Mouse (Mus musculus) right cerebral cortex, postnatal 14 days (tissue): ENCODE results near the gene Zfp1.

Source experiments
- DNase-seq: peaks from one replicate; pipeline ENCODE4 v3.0.0; 2022

Zfp1 gene

DNA sequence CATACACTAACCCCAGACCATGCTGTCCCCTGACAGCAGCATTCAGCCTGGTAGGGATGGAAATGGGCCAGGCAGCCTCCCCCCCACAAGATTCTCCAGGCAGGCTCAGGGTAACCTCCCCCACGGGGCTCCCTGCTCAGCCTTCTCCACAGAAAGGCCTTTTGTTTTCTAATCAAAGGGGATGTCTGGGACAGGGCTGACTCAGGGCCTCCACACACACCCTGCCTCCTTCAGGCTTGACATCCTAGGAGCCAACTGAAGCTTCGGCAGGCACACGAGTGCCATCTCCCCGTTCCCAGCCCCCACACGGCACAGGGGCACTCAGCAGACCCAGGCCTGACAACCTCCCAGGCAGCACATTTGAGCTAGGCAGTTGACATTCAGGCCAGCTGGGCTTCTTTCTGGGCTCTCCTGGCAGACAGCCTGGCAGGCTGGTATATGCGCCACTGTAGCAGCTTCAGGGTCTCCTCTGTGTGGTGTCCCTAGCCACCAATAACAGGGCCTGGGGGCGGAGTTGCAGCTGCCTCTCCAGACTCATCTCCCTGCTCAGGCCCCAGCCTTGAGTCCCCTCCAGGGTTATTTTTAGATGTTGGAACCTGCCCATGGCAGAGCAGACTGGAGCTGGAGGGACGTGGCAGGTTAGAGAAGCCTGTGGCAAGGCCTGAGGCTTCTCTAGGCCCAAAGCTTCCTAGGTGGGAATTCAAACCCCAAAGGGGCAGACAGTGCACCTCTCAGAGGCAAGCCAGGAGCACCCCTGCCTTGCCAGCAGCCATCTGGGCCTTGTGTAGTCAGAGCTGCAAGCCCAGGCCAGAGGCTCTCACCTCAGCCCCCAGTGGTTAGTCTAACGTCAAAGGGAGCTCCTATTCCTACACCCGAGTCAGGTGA, 73.6 kb downstream of the Zfp1 start:
- peak; percentile 71 for DNase-seq

DNA sequence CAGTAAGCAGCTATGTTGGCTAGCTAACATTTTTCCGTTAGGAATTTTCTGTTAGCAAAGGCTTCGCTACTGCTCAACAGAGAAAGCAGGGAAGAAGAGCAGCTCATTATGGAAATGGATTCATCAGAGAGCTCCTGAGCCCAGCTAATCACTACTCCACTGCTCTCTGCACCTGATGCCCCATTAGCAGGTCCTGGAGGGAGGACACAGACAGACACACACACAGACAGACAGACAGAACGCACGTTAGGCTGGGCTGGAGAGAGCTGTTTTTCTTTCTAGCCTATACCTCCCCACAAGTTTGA, 74.2 kb downstream of the Zfp1 start:
- DNase-seq = no peak

DNA sequence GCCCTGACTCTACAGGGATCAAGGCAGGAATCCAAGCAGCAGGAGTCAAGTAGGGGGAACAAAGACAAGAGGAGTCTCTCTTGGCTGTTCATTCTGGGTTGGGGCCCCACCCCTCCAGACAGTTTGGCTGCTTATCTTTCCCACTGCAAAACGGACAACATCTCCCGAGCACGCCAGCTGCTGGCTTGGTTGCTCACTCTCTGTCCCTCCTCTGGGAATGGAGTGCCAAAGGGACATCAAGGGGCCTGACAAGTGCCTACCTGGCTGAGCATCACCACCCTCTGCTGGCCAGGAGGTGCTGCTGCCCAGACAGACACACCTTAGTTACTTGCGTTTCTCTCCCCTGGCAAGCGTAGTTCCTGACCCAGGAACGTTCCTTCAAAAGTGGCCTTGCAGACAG, 74.7 kb downstream of the Zfp1 start:
- no peak for DNase-seq

DNA sequence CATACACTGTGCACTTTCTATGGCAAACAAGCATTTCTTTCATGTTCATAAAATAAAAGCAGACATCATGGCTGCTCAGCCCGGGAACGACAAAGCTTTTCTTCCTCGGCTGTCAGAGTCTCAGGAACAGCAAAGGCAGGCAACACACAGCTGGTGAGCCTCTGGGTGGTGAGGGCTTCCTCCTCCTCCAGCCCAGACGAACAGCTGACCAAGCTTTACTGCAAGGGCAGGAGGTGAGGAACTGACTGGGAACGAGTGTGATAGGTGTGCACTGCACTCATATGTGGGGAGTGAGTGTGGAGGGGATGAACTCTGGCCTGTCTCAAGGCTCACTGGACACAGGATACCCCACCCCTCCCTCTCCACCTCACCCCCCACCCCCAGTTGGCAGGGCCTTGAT, 75.7 kb downstream of the Zfp1 start:
- no peak for DNase-seq

DNA sequence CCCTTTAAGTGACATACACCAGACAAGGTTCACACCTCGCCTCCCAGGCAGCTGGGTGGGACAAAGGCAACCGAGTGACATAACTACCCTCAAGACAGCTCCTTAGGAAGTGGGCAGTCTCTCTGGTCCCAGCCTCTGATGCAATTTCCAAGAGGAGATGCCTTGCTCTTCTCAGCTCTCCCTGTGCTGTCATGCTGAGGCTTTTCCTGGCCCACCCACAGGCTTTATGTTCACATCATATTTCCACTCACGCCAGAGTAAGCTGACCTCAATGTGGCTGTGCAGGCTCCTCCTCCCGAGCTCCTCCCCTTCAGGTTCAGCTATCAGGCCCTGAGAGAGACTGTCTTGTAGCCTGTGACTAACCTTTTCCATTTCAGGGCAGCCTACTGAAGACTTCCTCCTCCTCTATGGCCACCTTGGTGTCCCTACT, 76.9 kb downstream of the Zfp1 start:
- DNase-seq = no peak
